Mouse (Mus musculus) common myeloid progenitor, adult 5-6 weeks (primary cell): ENCODE results near the gene Psenen. TPM values are rescaled to one million over a fixed set of nuclear protein-coding genes. Genes with fewer than 3 reads are reported as not detected.

Source experiments
- ATAC-seq: replicated peaks from 2 replicates; pipeline ENCODE4 v1.8.0; 2016; ENCODE audit warnings: low read depth, mild to moderate bottlenecking, moderate TSS enrichment, inconsistent platforms; ENCODE audit not compliant: poor library complexity, severe bottlenecking
- total RNA-seq: library from RNA; stranded (forward); fragments of 200-1000, 187-1606 nt; gene quantifications from 2 replicates; pipeline ENCODE4 v1.2.3, GENCODE M21; 2017

Psenen gene
- total RNA-seq, 1 experiment from 2014 or later, result 117 TPM

GRCm38 (mm10) chr7:30524487-30524886, 38.9 kb downstream of the Psenen start:
- ATAC-seq, result no peak

- no peak for ATAC-seq
These were observed 40.6 kb downstream of the Psenen start for GRCm38 (mm10) chr7:30522871-30523270.

GRCm38 (mm10) chr7:30520856-30521255, 42.6 kb downstream of the Psenen start:
- no peak for ATAC-seq

- no peak for ATAC-seq
These were observed 43.0 kb downstream of the Psenen start for GRCm38 (mm10) chr7:30520396-30520795.

- no peak for ATAC-seq
These were observed 45.1 kb downstream of the Psenen start for GRCm38 (mm10) chr7:30518325-30518724.

DNA sequence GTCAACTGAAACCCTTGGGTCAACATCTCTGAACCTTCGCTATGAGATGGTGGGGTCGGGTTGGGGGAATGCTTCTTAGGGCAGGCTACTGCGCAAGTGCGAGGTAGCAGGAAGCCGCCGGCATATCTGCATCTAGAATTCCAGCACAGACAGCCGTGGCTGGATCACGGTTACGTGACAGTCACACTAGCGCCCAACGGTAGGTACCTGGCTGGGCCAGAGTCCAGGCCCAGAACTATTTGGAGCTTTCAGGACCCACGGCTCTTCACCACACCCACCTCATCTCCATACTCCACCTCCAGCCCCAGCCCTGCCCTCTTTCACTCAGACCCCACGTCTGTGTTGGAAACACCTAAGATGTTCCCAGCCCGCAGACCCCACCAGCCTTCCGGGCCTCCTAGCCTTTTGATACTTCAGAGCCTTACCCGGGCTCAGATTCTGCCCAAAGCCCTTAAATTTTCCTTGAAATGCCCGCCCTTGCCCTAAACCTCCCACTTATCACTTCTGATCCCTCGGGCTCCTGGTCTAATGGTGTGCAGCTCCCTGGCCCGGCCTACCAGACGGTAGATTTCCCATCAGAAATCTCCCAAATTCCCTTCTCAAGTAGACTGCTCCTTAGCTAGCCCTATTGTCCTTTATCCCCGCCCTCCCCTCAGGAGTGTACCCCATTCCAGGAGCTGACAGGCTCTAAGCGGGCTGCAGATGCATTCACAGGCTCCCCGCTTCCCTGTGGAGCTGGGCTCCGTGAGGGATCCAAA, 48.2 kb downstream of the Psenen start:
- ATAC-seq, result no peak

Other genes starting within 250 kb of the Psenen start
- gene Syne4, start 248.8 kb downstream of the Psenen start, total RNA-seq, result 1.4 TPM in 1 of 2 replicates, not detected in the other
- 0.96 and 3.3 TPM in 2 replicates for gene E130208F15Rik, start 241.9 kb downstream of the Psenen start, total RNA-seq
- gene Sdhaf1, start 239.7 kb downstream of the Psenen start, total RNA-seq, result 10.8 and 11.0 TPM in 2 replicates
- not detected in 2 replicates for gene Lrfn3, start 200.9 kb downstream of the Psenen start, total RNA-seq
- 94.7 and 118 TPM in 2 replicates for gene Tyrobp, start 149.9 kb downstream of the Psenen start, total RNA-seq
- gene Hcst, start 143.8 kb downstream of the Psenen start, total RNA-seq, result 9.4 and 11.9 TPM in 2 replicates
- gene Nfkbid, start 141.9 kb downstream of the Psenen start, total RNA-seq, result 9.0 and 13.0 TPM in 2 replicates
- not detected in 2 replicates for gene Aplp1, start 118.1 kb downstream of the Psenen start, total RNA-seq
- not detected in 2 replicates for gene Kirrel2, start 105.9 kb downstream of the Psenen start, total RNA-seq
- 0.19 and 1.8 TPM in 2 replicates for gene Nphs1, start 105.3 kb downstream of the Psenen start, total RNA-seq
- gene Prodh2, start 70.0 kb downstream of the Psenen start, total RNA-seq, result not detected in 2 replicates
- gene Arhgap33, start 28.6 kb downstream of the Psenen start, total RNA-seq, result 5.2 and 9.1 TPM in 2 replicates
- gene Hspb6, start 11.4 kb downstream of the Psenen start, total RNA-seq, result 3.2 and 4.2 TPM in 2 replicates
- 4.7 TPM in 2 replicates for gene Proser3, start 11.3 kb downstream of the Psenen start, total RNA-seq
- 20.8 and 21.2 TPM in 2 replicates for gene Lin37, start 3.8 kb downstream of the Psenen start, total RNA-seq
- 58.2 and 68.5 TPM in 2 replicates for gene U2af1l4, start 326 bp downstream of the Psenen start, total RNA-seq
- gene Gm49396, start 283 bp downstream of the Psenen start, total RNA-seq, result 3.7 and 5.4 TPM in 2 replicates
- 1.8 TPM in 1 of 2 replicates, not detected in the other for gene Igflr1, start 1.8 kb upstream of the Psenen start, total RNA-seq
- 8.9 and 24.9 TPM in 2 replicates for gene Kmt2b, start 25.1 kb upstream of the Psenen start, total RNA-seq
- gene Zbtb32, start 35.3 kb upstream of the Psenen start, total RNA-seq, result 0.32 TPM in 1 of 2 replicates, not detected in the other
- gene Upk1a, start 49.2 kb upstream of the Psenen start, total RNA-seq, result not detected in 2 replicates
- 396 and 504 TPM in 2 replicates for gene Cox6b1, start 62.5 kb upstream of the Psenen start, total RNA-seq
- not detected in 2 replicates for gene Etv2, start 72.2 kb upstream of the Psenen start, total RNA-seq
- 39.4 and 47.8 TPM in 2 replicates for gene Rbm42, start 86.7 kb upstream of the Psenen start, total RNA-seq
- gene Haus5, start 101.4 kb upstream of the Psenen start, total RNA-seq, result 17.2 and 27.1 TPM in 2 replicates
- gene Pmis2, start 108.0 kb upstream of the Psenen start, total RNA-seq, result not detected in 2 replicates
- gene 2200002J24Rik, start 135.3 kb upstream of the Psenen start, total RNA-seq, result not detected in 2 replicates
- gene Atp4a, start 148.6 kb upstream of the Psenen start, total RNA-seq, result 1.1 and 1.8 TPM in 2 replicates
- gene Tmem147, start 165.9 kb upstream of the Psenen start, total RNA-seq, result 51.1 and 61.8 TPM in 2 replicates
- not detected in 2 replicates for gene Gapdhs, start 180.1 kb upstream of the Psenen start, total RNA-seq
- gene Sbsn, start 187.8 kb upstream of the Psenen start, total RNA-seq, result 0.78 TPM in 1 of 2 replicates, not detected in the other
- 4.2 TPM in 1 of 2 replicates, not detected in the other for gene Dmkn, start 200.1 kb upstream of the Psenen start, total RNA-seq
- not detected in 2 replicates for gene Krtdap, start 224.3 kb upstream of the Psenen start, total RNA-seq